Mouse (Mus musculus): ENCODE data around the gene Hcst. TPM values are rescaled to one million over a fixed set of nuclear protein-coding genes. Genes with fewer than 3 reads are reported as not detected.

Gene Hcst
- total and polyA plus RNA-seq, 2 experiments from 2014 or later: 1.4 TPM; not detected in 1

GRCm38 (mm10) chr7:30380061-30380460, 39.6 kb downstream of the Hcst start:
- TF ChIP-seq EP300 (IDR thresholded peaks at IDR 0.05; ENCODE audit: low read depth) (no peak), CTCF (IDR thresholded peaks at IDR 0.05; ENCODE audit: low read depth) (no peak)
- Histone ChIP-seq H3K9me3 (replicated peaks; ENCODE audit: control insufficient read depth, low read length) (no peaks in the 10 kb centered on the region), H3K27ac (ENCODE audit: low read depth) (no peak overlapping the region), H3K27me3 (ENCODE audit: control insufficient read depth, insufficient read depth, low read length) (no peaks in the 10 kb centered on the region), H3K4me1 (ENCODE audit: control insufficient read depth, insufficient read depth) (no peaks in the 10 kb centered on the region), H3K4me2 (ENCODE audit: low read depth, low read length) (no peak overlapping the region), H3K36me3 (replicated peaks; ENCODE audit: control insufficient read depth, insufficient read depth, low read length) (no peaks in the 10 kb centered on the region), H3K9ac (replicated peaks; ENCODE audit: low read depth, low read length) (no peak overlapping the region), H3K4me3 (ENCODE audit: low read depth, low read length) (no peak overlapping the region)
- ATAC-seq (ENCODE audit: insufficient read depth, low read depth) (no peak), DNase-seq (ENCODE audit: low spot score) (no peak)
- 51% methylated on average over 5 of the region's 5 CpGs for WGBS

GRCm38 (mm10) chr7:30373501-30373962, 46.1 kb downstream of the Hcst start:
- Histone ChIP-seq H3K27ac (ENCODE audit: low read depth) (no peak overlapping the region), H3K9ac (replicated peaks; ENCODE audit: low read depth, low read length) (no peak overlapping the region), H3K4me3 (ENCODE audit: low read depth, low read length) (peak overlapping the region; percentile 42), H3K4me1 (ENCODE audit: control insufficient read depth, insufficient read depth) (no peaks in the 10 kb centered on the region), H3K4me2 (ENCODE audit: low read depth, low read length) (peak overlapping the region; percentile 67), H3K27me3 (ENCODE audit: control insufficient read depth, insufficient read depth, low read length) (no peaks in the 10 kb centered on the region), H3K9me3 (replicated peaks; ENCODE audit: control insufficient read depth, low read length) (no peaks in the 10 kb centered on the region), H3K36me3 (replicated peaks; ENCODE audit: control insufficient read depth, insufficient read depth, low read length) (no peaks in the 10 kb centered on the region)
- ATAC-seq (ENCODE audit: insufficient read depth, low read depth) (peak; percentile 99), DNase-seq (ENCODE audit: low spot score) (peak; percentile 94)
- TF ChIP-seq EP300 (IDR thresholded peaks at IDR 0.05; ENCODE audit: low read depth) (no peak), CTCF (IDR thresholded peaks at IDR 0.05; ENCODE audit: low read depth) (peak; percentile 99)
- WGBS: under 1% methylated on average over 21 of the region's 21 CpGs

Other genes starting within 250 kb of the Hcst start
Only the 30 nearest of the 34 such genes appear.
- gene Polr2i, start 187.9 kb downstream of the Hcst start, total RNA-seq (2014; rRNA removed; ENCODE audit: low replicate concordance): 105 and 799 TPM in 2 replicates
- 109 and 112 TPM in 2 replicates for gene Polr2i, start 187.9 kb downstream of the Hcst start, polyA plus RNA-seq (2015; fragmentation: Nextera tagmentation; extraction: Ambion mirVana)
- 40.0 and 80.7 TPM in 2 replicates for gene Tbcb, start 187.6 kb downstream of the Hcst start, total RNA-seq (2014; rRNA removed; ENCODE audit: low replicate concordance)
- gene Tbcb, start 187.6 kb downstream of the Hcst start, polyA plus RNA-seq (2015; fragmentation: Nextera tagmentation; extraction: Ambion mirVana): 131 and 137 TPM in 2 replicates
- gene Ovol3, start 184.1 kb downstream of the Hcst start, total RNA-seq (2014; rRNA removed; ENCODE audit: low replicate concordance): not detected in 2 replicates
- not detected in 2 replicates for gene Ovol3, start 184.1 kb downstream of the Hcst start, polyA plus RNA-seq (2015; fragmentation: Nextera tagmentation; extraction: Ambion mirVana)
- gene Thap8, start 139.8 kb downstream of the Hcst start, total RNA-seq (2014; rRNA removed; ENCODE audit: low replicate concordance): not detected in 2 replicates
- 0.33 and 0.41 TPM in 2 replicates for gene Thap8, start 139.8 kb downstream of the Hcst start, polyA plus RNA-seq (2015; fragmentation: Nextera tagmentation; extraction: Ambion mirVana)
- gene Wdr62, start 139.4 kb downstream of the Hcst start, total RNA-seq (2014; rRNA removed; ENCODE audit: low replicate concordance): 3.4 and 5.2 TPM in 2 replicates
- gene Wdr62, start 139.4 kb downstream of the Hcst start, polyA plus RNA-seq (2015; fragmentation: Nextera tagmentation; extraction: Ambion mirVana): 2.6 and 3.2 TPM in 2 replicates
- 4.3 and 22.4 TPM in 2 replicates for gene Clip3, start 128.1 kb downstream of the Hcst start, total RNA-seq (2014; rRNA removed; ENCODE audit: low replicate concordance)
- 3.1 and 3.5 TPM in 2 replicates for gene Clip3, start 128.1 kb downstream of the Hcst start, polyA plus RNA-seq (2015; fragmentation: Nextera tagmentation; extraction: Ambion mirVana)
- 40.0 and 57.2 TPM in 2 replicates for gene Alkbh6, start 111.1 kb downstream of the Hcst start, total RNA-seq (2014; rRNA removed; ENCODE audit: low replicate concordance)
- gene Alkbh6, start 111.1 kb downstream of the Hcst start, polyA plus RNA-seq (2015; fragmentation: Nextera tagmentation; extraction: Ambion mirVana): 63.5 and 71.2 TPM in 2 replicates
- gene Syne4, start 105.0 kb downstream of the Hcst start, total RNA-seq (2014; rRNA removed; ENCODE audit: low replicate concordance): 0.34 and 1.1 TPM in 2 replicates
- gene Syne4, start 105.0 kb downstream of the Hcst start, polyA plus RNA-seq (2015; fragmentation: Nextera tagmentation; extraction: Ambion mirVana): 1.6 TPM in 2 replicates
- 0.46 and 0.77 TPM in 2 replicates for gene E130208F15Rik, start 98.1 kb downstream of the Hcst start, total RNA-seq (2014; rRNA removed; ENCODE audit: low replicate concordance)
- 2.6 and 3.1 TPM in 2 replicates for gene E130208F15Rik, start 98.1 kb downstream of the Hcst start, polyA plus RNA-seq (2015; fragmentation: Nextera tagmentation; extraction: Ambion mirVana)
- gene Sdhaf1, start 96.0 kb downstream of the Hcst start, total RNA-seq (2014; rRNA removed; ENCODE audit: low replicate concordance): 15.8 and 16.5 TPM in 2 replicates
- 23.2 and 23.3 TPM in 2 replicates for gene Sdhaf1, start 96.0 kb downstream of the Hcst start, polyA plus RNA-seq (2015; fragmentation: Nextera tagmentation; extraction: Ambion mirVana)
- gene Lrfn3, start 57.1 kb downstream of the Hcst start, total RNA-seq (2014; rRNA removed; ENCODE audit: low replicate concordance): 3.6 and 5.4 TPM in 2 replicates
- gene Lrfn3, start 57.1 kb downstream of the Hcst start, polyA plus RNA-seq (2015; fragmentation: Nextera tagmentation; extraction: Ambion mirVana): 0.40 and 0.69 TPM in 2 replicates
- gene Tyrobp, start 6.1 kb downstream of the Hcst start, total RNA-seq (2014; rRNA removed; ENCODE audit: low replicate concordance): 15.2 and 31.2 TPM in 2 replicates
- gene Tyrobp, start 6.1 kb downstream of the Hcst start, polyA plus RNA-seq (2015; fragmentation: Nextera tagmentation; extraction: Ambion mirVana): 30.4 and 35.8 TPM in 2 replicates
- 0.19 and 5.0 TPM in 2 replicates for gene Nfkbid, start 1.9 kb upstream of the Hcst start, total RNA-seq (2014; rRNA removed; ENCODE audit: low replicate concordance)
- gene Nfkbid, start 1.9 kb upstream of the Hcst start, polyA plus RNA-seq (2015; fragmentation: Nextera tagmentation; extraction: Ambion mirVana): 0.38 and 0.44 TPM in 2 replicates
- gene Aplp1, start 25.7 kb upstream of the Hcst start, total RNA-seq (2014; rRNA removed; ENCODE audit: low replicate concordance): 3.6 and 11.4 TPM in 2 replicates
- gene Aplp1, start 25.7 kb upstream of the Hcst start, polyA plus RNA-seq (2015; fragmentation: Nextera tagmentation; extraction: Ambion mirVana): 4.2 and 5.2 TPM in 2 replicates
- gene Kirrel2, start 37.8 kb upstream of the Hcst start, total RNA-seq (2014; rRNA removed; ENCODE audit: low replicate concordance): not detected in 2 replicates
- gene Kirrel2, start 37.8 kb upstream of the Hcst start, polyA plus RNA-seq (2015; fragmentation: Nextera tagmentation; extraction: Ambion mirVana): 0.15 TPM in 1 of 2 replicates, not detected in the other
- gene Nphs1, start 38.5 kb upstream of the Hcst start, total RNA-seq (2014; rRNA removed; ENCODE audit: low replicate concordance): not detected in 2 replicates
- gene Nphs1, start 38.5 kb upstream of the Hcst start, polyA plus RNA-seq (2015; fragmentation: Nextera tagmentation; extraction: Ambion mirVana): 0.05 TPM in 1 of 2 replicates, not detected in the other
- not detected in 2 replicates for gene Prodh2, start 73.8 kb upstream of the Hcst start, total RNA-seq (2014; rRNA removed; ENCODE audit: low replicate concordance)
- not detected in 2 replicates for gene Prodh2, start 73.8 kb upstream of the Hcst start, polyA plus RNA-seq (2015; fragmentation: Nextera tagmentation; extraction: Ambion mirVana)
- 0.31 and 4.3 TPM in 2 replicates for gene Arhgap33, start 115.2 kb upstream of the Hcst start, total RNA-seq (2014; rRNA removed; ENCODE audit: low replicate concordance)
- gene Arhgap33, start 115.2 kb upstream of the Hcst start, polyA plus RNA-seq (2015; fragmentation: Nextera tagmentation; extraction: Ambion mirVana): 0.80 and 1.0 TPM in 2 replicates
- gene Hspb6, start 132.3 kb upstream of the Hcst start, total RNA-seq (2014; rRNA removed; ENCODE audit: low replicate concordance): 72.0 and 93.3 TPM in 2 replicates
- gene Hspb6, start 132.3 kb upstream of the Hcst start, polyA plus RNA-seq (2015; fragmentation: Nextera tagmentation; extraction: Ambion mirVana): 339 and 340 TPM in 2 replicates
- 6.5 and 7.1 TPM in 2 replicates for gene Proser3, start 132.4 kb upstream of the Hcst start, total RNA-seq (2014; rRNA removed; ENCODE audit: low replicate concordance)
- 2.5 and 3.2 TPM in 2 replicates for gene Proser3, start 132.4 kb upstream of the Hcst start, polyA plus RNA-seq (2015; fragmentation: Nextera tagmentation; extraction: Ambion mirVana)
- gene Lin37, start 140.0 kb upstream of the Hcst start, total RNA-seq (2014; rRNA removed; ENCODE audit: low replicate concordance): 11.9 and 19.7 TPM in 2 replicates
- 26.2 and 27.1 TPM in 2 replicates for gene Lin37, start 140.0 kb upstream of the Hcst start, polyA plus RNA-seq (2015; fragmentation: Nextera tagmentation; extraction: Ambion mirVana)
- 36.9 and 41.9 TPM in 2 replicates for gene U2af1l4, start 143.4 kb upstream of the Hcst start, total RNA-seq (2014; rRNA removed; ENCODE audit: low replicate concordance)
- 120 and 123 TPM in 2 replicates for gene U2af1l4, start 143.4 kb upstream of the Hcst start, polyA plus RNA-seq (2015; fragmentation: Nextera tagmentation; extraction: Ambion mirVana)
- 0.08 and 0.61 TPM in 2 replicates for gene Gm49396, start 143.5 kb upstream of the Hcst start, total RNA-seq (2014; rRNA removed; ENCODE audit: low replicate concordance)
- 3.0 and 3.4 TPM in 2 replicates for gene Gm49396, start 143.5 kb upstream of the Hcst start, polyA plus RNA-seq (2015; fragmentation: Nextera tagmentation; extraction: Ambion mirVana)
- 106 and 130 TPM in 2 replicates for gene Psenen, start 143.8 kb upstream of the Hcst start, total RNA-seq (2014; rRNA removed; ENCODE audit: low replicate concordance)
- gene Psenen, start 143.8 kb upstream of the Hcst start, polyA plus RNA-seq (2015; fragmentation: Nextera tagmentation; extraction: Ambion mirVana): 130 and 133 TPM in 2 replicates
- gene Igflr1, start 145.6 kb upstream of the Hcst start, total RNA-seq (2014; rRNA removed; ENCODE audit: low replicate concordance): 0.54 and 3.3 TPM in 2 replicates
- 0.94 and 1.9 TPM in 2 replicates for gene Igflr1, start 145.6 kb upstream of the Hcst start, polyA plus RNA-seq (2015; fragmentation: Nextera tagmentation; extraction: Ambion mirVana)
- gene Kmt2b, start 168.9 kb upstream of the Hcst start, total RNA-seq (2014; rRNA removed; ENCODE audit: low replicate concordance): 12.1 and 13.4 TPM in 2 replicates
- gene Kmt2b, start 168.9 kb upstream of the Hcst start, polyA plus RNA-seq (2015; fragmentation: Nextera tagmentation; extraction: Ambion mirVana): 2.9 and 3.2 TPM in 2 replicates
- not detected in 2 replicates for gene Zbtb32, start 179.1 kb upstream of the Hcst start, total RNA-seq (2014; rRNA removed; ENCODE audit: low replicate concordance)
- gene Zbtb32, start 179.1 kb upstream of the Hcst start, polyA plus RNA-seq (2015; fragmentation: Nextera tagmentation; extraction: Ambion mirVana): 0.11 and 0.27 TPM in 2 replicates
- gene Upk1a, start 193.0 kb upstream of the Hcst start, total RNA-seq (2014; rRNA removed; ENCODE audit: low replicate concordance): 1.1 and 73.4 TPM in 2 replicates
- 0.56 and 0.60 TPM in 2 replicates for gene Upk1a, start 193.0 kb upstream of the Hcst start, polyA plus RNA-seq (2015; fragmentation: Nextera tagmentation; extraction: Ambion mirVana)
- 1,408 and 1,527 TPM in 2 replicates for gene Cox6b1, start 206.3 kb upstream of the Hcst start, total RNA-seq (2014; rRNA removed; ENCODE audit: low replicate concordance)
- 4,395 and 4,405 TPM in 2 replicates for gene Cox6b1, start 206.3 kb upstream of the Hcst start, polyA plus RNA-seq (2015; fragmentation: Nextera tagmentation; extraction: Ambion mirVana)
- gene Etv2, start 216.0 kb upstream of the Hcst start, total RNA-seq (2014; rRNA removed; ENCODE audit: low replicate concordance): not detected in 2 replicates
- gene Etv2, start 216.0 kb upstream of the Hcst start, polyA plus RNA-seq (2015; fragmentation: Nextera tagmentation; extraction: Ambion mirVana): not detected in 2 replicates